Mouse (Mus musculus): ENCODE measurements around the gene Rnf31.

Rnf31 gene

DNA sequence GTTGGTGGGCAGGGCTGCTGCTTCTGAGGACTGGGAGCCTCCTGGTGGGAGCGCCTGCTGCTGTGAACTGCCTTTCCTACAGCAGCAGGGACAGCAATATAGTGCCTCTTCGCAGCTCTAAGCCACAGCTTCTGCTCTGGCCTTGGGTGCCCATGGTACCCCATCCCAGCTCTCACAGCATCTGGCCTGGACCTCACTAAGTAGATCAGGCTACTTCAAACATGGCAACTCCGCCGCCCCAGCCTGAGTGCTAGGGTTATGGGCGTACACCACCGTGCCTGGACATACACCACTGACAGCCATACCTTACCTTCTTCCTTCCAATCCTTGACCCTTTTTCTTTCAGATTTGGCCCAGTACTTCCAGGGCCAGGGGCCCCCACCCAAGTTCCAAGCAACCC lies 16.8 kb downstream of the Rnf31 start:
- DNase-seq, result no peak

DNA sequence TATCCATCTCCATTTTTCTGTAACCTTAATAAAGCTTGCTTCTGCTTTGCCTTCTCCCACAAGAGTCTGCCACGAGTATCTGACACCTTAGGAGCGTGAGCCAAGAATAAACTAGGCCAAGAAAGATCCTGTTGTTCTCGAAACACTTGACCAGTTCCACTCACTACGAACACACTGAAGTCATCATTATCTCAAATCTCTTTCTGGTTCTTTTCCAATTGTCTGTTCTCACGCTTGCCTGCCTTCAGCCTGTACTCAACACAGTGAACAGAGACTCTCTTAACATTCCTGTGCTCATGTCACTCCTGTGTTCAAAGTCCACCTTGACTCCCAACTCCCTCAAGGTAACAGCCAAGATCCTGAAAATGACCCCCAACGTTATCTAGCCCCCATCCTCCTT lies 21.8 kb downstream of the Rnf31 start:
- DNase-seq, result no peak

DNA sequence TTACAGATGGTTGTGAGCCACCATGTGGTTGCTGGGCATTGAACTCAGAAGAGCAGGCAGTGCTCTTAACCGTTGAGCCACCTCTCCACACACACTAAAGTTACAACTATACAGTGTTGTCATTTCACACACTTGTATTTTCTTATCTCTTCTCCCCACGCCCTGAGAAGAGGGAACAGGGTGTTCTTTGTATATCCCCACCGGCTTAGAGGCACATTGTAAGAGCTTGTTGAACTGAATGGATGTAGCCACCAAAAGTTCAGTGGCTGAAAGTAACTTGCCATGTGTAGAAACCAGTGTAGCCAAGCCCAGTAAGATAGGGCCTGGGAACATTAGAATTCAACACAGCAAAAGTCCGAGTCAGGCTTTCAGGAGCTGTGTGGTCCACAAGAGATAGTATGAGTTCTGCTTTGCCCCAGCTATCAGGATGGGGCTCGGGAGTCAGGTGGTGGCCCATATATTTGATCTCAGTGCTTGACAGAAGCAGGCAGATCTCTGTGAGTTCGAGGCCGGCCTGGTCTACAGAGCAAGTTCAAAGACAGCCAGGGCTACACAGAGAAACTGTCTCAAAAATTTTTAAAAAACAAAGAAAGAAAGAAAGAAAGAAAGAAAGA lies 23.2 kb downstream of the Rnf31 start:
- DNase-seq, result no peak

DNA sequence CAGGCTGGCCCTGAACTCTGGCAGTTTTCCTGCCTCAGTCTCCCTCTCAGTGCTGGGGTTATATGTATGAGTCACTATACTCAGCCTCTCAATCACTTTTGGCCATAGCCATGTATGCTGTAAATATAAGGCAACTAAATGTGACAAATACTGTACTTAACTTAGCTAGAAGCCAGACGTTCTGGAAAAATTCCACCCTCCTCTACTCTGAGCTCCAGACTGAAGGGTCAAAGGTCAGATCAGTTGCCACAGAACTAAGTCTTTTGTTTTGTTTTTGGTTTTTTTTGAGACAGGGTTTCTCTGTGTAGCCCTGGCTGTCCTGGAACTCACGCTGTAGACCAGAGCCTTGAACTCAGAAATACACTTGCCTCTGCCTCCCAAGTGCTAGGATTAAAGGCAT lies 24.4 kb downstream of the Rnf31 start:
- DNase-seq, result no peak

DNA sequence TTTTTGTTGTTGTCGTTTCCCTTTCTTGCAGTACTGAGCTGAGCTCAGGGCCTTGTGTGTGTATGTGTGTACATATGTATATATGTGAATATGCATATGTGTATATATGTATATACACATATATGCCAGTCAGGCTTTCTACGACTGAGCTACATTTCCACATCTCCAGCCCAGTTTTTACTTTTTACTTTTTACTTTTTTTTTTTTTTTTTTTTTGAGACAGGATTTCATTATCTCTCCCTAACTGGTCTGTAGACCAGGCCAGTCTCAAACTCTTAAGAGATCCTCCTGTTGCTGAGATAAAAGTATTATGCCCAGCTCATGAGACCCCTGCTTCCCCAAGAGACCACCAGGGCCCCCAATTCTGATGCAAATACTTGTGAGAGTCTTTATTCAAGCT lies 25.3 kb downstream of the Rnf31 start:
- no peak for DNase-seq

DNA sequence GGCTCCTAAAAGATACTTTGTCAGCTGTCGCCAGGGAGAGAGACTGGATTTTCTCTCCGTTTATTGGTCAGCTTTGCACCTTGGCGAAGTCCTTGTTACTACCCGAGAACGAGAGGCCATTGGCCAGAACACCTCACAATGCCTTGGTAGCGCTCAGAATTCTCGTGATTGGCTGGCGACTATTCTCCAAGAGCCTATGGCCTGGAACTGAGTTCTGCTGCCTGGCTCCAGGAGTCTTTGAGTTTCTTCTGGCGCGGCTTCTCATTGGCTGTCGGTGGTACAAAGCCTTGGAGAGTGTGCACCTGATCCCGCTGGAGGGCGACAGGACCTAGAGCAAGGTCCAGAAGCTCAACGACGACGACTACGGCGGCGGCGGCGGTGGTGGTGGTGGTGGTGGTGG lies 26.3 kb downstream of the Rnf31 start, which contains the start of gene Rec8:
TSS of gene Rec8 (plus strand) at position 216 of the 400 bp plus-strand sequence.
- DNase-seq, result peak; percentile 69 to 73

DNA sequence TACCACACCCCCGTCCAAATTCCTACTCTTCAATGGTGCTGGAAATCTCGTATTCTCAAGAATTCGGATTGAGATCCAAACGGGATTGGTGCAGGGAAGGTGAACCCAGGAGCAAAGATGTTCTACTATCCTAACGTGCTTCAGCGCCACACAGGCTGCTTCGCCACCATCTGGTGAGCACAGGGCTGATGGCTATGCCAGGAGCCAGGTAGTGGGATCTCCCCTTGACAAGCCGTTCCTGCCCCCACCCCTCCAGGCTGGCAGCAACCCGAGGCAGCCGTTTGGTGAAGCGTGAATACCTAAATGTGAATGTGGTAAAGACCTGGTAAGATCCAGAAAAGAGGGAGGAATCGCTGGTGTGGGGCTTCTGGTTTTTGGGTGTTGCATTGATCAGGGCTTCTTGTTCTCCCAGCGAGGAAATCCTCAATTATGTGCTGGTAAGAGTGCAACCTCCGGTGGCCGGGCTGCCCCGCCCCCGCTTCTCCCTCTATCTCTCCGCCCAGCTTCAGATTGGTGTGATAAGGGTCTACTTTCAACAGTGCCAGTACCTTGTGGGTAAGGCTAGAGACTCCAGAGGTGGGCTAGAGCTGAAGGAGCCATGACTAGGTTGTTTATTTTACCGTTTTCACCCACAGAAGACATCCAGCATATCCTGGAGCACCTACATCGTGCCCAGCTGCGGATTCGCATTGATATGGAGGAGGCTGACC lies 27.1 kb downstream of the Rnf31 start:
- peak; percentile 42 to 50 for DNase-seq

DNA sequence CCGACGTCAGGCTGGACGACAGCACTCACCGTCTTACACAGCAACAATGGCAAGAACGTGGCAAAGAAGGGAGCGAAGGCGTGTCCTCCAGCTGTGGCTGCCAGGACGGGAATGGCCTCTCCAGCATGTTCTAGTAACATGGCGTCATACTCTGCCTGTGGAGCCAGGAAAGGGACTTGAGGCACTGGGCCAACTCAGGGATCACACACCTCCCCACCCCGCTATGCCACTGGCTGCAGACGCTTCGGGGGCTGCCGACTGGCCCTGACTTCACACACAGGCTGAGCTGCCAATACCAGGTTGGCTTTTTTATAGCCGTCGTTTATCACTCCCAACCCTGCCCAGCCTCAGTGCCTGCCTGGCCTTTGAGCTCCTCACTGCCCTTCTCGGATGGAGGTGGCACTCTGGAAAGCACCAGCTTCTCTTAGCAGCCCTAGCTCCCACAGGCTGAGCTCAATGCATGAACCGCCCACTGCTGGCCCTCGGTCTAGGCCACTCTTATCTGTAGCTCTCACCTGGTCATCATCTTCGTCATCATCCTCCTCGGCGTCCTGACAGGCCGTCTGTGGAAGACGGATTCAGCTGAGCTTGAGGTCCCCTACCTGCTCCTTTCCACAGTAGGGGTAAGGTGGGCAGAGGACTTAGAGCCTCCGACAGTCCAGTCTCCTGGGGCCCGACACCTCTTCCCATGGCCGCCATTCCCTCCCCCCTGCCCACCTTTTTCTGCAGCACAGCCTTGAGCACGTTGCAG lies 36.7 kb downstream of the Rnf31 start:
- DNase-seq, result no peak

DNA sequence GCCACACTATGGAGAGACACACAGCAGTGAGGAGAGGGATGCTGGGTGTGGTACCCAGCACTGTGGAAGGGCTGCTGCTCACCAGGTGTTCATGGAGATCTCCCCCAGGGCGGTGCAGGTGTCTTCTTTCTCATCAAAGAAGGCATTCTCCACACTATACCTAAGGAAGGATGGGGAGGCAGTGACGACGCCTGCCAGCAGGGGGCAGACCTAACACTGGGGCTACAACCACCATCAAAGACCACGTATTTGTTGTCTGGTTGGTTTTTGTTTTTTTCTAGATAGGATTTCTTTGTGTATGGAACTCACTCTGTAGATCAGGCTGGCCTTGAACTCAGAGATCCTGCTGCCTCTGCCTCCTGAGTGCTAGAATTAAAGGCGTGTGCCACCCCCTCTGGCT lies 37.8 kb downstream of the Rnf31 start:
- DNase-seq, result peak; percentile 28 to 32

DNA sequence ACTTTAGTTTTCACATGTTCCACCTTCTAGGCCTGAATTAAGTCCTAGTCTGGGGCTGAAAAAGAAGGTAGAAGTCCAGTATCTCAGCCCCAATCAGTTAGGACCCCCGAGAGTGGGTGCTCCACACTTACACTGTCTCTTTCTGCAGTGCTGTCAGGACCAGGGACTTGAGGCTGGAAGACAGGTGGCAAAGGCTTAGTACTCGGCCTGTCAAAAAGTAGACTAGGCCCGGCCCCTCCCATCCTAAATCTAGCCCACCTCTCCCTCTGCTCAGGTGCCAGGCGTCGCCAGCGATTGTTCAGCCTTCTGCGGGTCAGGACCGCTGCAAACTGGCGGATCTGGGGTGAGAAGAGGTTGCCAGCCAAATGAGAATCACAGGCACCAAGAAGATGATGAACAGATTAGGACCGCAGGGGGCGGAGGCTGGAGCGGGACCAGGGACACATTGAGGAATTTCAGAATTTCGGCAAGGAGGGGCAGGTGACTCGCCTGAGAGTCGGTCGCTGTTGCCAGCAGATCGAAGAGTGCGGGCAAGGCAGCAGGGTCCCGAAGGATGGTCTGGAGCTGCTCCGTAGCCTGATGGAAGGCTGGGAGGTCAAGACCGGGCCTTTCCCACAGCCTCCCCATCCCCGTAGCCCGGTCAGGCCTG lies 43.5 kb downstream of the Rnf31 start:
- peak; percentile 63 to 64 for DNase-seq

DNA sequence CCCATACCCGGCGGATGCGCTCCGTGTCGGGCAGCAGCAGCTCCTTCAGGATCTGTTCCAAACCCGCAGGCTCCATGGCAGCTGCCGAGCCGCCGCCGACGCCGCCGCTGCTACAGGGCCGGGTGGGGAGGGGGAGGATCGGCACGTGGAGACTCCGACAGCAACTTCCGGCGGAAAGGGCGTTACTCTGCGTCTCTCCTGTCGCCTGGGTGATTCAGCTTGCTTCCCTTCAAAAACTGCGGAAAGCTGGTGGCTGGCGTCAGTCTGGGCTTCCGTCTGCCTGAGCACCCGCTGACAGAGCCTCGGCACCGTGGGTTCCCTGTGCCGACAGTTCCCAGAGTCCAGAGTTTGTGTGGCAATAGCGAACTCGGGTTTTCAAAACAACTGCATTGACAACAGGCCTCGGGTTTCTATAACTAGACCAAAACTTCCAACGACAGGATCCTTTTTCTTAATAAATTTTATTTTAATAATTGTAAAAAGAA lies 44.1 kb downstream of the Rnf31 start, which contains the start of gene Ipo4:
TSS of gene Ipo4 (minus strand) at position 435 of the 485 bp plus-strand sequence.
- peak; percentile 85 for DNase-seq

DNA sequence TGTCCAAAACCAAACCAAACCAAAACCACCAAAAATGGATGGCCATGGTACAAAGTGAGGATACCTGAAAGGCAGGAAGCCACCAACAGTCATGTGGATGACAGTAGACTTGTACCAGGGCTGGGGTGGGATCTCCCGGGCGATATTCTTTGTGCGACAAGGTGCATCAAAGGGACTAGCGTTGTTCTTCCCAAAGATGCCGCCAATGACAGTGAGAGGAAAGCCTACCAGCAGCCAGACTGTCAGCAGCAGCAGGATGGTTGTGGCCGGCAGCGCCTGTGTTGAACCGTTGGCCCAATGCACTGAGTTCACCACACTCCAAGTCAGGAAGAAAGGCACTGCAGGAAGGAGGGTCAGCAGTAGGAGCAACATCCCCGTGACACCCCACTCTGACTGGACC lies 46.3 kb downstream of the Rnf31 start, which contains the start of gene Gm49378:
TSS of gene Gm49378 (minus strand) at position 101 of the 400 bp plus-strand sequence.
- no peak for DNase-seq

DNA sequence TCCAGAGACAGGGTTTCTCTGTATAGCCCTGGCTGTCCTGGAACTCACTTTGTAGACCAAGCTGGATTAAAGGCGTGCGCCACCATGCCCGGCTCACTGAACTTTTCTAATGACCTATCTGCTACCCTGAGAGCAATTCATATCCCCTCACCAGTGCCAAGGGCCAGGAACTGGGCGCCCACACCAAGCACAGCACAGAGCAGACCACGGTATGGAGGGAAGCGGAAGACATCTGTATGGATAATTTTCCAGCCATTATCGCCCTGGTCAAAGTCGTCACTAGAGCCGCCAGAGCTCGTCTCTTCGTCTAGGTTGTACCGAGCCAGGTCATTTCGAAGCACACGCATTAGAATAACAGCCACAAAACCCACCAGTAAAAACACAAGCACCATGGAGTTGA lies 49.3 kb downstream of the Rnf31 start:
- no peak for DNase-seq

DNA sequence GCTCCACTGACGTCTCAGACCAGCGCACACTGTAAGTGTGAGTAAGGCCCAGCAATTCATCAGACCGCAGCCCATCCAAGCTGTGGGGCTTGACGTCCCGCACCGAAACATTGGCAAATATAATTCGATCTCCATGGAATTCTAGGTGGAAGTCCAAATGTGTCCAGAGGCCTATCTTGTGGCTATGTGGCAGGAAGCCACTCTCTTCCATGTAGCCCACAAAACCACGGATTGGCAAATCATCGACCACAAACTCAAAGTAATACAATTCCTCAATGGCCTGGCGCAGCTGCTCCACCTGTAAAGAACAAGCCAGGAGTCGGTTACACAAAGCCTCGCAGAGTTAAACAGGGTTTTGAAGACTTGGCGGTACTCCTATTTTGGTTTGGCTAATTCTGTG lies 49.8 kb downstream of the Rnf31 start:
- no peak for DNase-seq

DNA sequence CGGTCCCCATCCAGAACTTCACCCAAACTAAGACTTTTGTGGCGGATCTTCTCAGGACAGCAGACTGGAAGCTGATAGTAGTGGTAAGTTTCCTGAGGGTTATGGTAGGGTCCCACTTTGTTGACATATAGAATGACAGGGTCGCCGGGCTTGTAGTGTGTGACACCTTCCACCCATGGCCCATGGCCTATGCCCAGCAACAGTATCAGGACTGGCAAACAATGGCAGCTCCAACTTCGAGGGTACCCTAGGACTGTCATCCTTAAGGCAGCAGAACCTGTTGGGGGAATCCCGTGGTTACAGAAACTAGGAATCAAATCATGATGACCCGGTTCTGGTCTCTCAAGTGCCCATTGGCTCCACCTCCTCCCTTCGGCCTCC lies 51.2 kb downstream of the Rnf31 start:
- no peak for DNase-seq

DNA sequence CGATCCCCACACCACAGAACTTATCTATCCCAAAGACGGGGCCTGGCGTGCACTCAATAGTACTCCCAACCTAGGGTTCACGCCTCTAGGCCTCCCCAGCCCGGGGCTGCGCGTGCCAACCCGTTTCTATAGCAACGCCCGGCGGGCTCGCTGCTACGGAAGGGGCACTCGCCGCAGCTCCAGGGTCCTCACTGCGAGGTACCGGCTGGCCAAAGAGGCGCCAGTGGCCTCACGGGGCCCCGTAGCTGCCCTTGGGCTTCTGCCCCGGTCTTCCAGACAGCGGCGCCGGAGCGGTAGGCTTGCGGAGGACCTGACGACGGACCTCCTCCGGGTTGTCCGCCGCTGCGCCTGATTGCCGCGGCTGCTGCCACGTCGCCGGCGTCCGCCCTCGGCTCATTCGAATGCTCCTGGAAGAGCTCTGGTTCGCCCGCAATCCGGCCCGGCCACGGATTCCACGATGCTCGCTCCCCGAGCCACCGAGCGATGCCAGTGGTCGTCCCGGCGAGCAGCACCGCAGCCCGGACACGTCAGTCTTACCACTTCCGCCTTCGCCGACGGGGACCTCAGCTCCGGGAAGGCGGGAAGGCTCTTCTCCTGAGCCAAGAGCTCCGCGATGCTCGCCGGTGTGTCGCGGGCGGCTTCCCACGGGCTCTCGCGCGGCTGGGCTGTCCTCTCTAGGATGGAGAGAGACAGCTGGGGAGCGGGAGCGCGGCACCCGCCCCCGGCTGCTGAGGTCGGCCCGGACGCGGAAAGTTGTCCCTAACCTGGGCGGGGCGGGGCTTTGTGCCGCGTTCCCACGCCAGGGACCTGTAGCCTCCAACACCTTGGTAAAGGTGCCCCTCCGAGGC lies 51.8 kb downstream of the Rnf31 start, which contains the start of gene Tm9sf1:
TSS of gene Tm9sf1 (minus strand) at position 747 of the 848 bp plus-strand sequence.
- DNase-seq, result peak; percentile 83 to 88

DNA sequence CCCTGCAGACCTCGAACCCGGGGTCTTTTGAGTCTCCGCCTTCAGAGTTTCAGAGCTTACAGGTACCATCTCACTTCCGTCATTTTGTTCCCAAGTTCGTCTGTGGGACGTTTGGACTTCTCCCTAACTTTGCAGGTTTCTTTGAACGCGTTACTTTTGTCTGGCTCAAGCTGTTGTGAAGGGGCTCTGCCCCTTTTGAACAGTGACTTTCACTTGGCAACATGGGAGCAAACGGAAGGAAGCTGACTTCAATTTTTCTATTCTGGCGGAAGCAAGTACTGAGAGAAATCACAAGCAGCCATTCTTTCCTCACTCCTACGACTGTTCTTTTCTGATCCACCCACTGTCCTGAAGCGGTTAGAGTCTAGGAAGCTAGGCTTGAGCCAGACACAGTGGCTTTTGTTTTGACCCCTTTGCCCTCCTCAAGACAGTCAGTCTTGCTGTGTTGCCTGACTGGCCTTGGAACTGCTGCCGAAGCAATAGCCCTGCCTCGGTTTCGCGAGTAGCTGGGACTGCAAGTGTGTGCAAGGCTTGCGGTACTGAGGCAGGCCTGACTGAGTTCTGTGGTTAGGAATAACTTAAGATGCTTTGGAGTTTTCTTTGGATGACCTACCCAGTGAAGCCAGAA lies 52.9 kb downstream of the Rnf31 start:
- no peak for DNase-seq

DNA sequence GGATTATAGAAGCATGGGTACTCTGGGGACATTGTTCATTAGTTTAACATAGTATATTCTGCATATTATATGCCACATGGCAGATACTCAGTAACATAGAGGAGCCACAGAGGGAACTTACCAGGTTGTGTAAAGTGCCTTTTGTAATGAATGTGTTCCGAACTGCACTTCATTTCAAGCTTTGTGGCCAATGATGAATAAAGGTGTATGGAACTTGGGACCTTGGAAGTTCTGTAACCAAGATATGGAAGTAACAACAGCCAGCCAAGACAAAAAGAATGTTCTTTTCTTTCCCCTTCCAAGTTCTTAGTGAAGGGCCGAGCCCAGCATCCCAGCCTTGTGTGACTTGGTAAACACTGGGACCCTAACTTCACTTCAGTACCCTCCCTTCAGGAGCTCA lies 58.4 kb downstream of the Rnf31 start, which contains the start of gene Tssk4:
TSS of gene Tssk4 (plus strand) at position 301 of the 400 bp plus-strand sequence.
- no peak for DNase-seq

DNA sequence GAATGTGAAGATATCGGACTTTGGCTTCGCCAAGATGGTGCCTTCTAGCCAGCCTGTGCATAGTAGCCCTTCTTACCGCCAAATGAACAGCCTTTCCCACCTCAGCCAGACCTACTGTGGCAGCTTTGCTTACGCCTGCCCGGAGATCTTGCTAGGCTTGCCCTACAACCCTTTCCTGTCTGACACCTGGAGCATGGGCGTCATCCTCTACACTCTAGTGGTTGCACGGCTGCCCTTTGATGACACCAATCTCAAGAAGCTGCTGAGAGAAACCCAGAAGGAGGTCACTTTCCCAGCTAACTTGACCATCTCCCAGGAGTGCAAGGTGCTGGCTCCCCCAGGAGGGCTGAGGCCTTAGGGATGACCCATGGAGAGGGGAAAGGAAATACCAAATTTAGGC lies 60.0 kb downstream of the Rnf31 start:
- no peak for DNase-seq

Data from cerebellum, postnatal 36 days (tissue).